Mouse (Mus musculus) CH12.LX (cell line): ENCODE results near the gene Gm5431.

Source experiments
- CHD1 ChIP-seq: IDR thresholded peaks from 2 replicates; pipeline ENCODE4 v1.6.1; 2012; ENCODE audit warnings: low read depth, low read length, improper control_type of control experiment, inconsistent platforms
- CTCF ChIP-seq, 2 experiments: IDR thresholded peaks in 1 of 2; conservative IDR thresholded peaks in 1 of 2; 2 replicates each; pipeline ENCODE4 v1.5.1; 2011 to 2012; ENCODE audit warnings: low read depth in 2 of 2, low read length in 2 of 2, improper control_type of control experiment in 1 of 2, inconsistent platforms in 1 of 2, mild to moderate bottlenecking in 1 of 2, moderate library complexity in 1 of 2
- MXI1 ChIP-seq: IDR thresholded peaks from 2 replicates; pipeline ENCODE4 v1.6.1; 2011; ENCODE audit warnings: mild to moderate bottlenecking, low read depth, low read length, improper control_type of control experiment
- POLR2A ChIP-seq: IDR thresholded peaks from 2 replicates; pipeline ENCODE4 v1.6.1; 2011; ENCODE audit warnings: low read depth, mild to moderate bottlenecking, improper control_type of control experiment, low read length
- RAD21 ChIP-seq: IDR thresholded peaks from 2 replicates; pipeline ENCODE4 v1.6.1; 2011; ENCODE audit warnings: low read depth, mild to moderate bottlenecking, low read length, improper control_type of control experiment, moderate library complexity
- USF1 ChIP-seq: IDR thresholded peaks from 2 replicates; pipeline ENCODE4 v1.6.1; 2014; ENCODE audit warnings: low read depth, mild to moderate bottlenecking, inconsistent platforms, low read length, improper control_type of control experiment

DNA sequence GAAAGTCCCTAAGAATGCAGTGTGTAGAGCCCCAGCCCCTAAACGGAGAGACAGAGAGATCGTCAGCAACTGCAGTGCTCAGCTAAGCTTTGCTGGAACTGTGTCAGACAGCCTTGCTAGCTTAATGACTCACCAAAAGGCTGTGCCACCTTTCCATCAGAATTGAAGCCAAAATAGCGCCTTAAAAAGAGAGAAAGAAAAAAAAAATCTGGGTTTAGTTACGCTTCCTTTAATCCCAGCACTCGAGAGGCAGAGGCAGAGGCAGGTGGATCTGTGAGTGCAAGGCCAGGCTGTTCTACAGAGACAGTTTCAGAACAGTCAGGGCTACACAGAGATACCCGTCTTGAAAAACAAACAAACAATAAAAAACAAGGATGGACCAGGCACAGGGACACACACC is 57.7 kb downstream of the Gm5431 start:
- TF ChIP-seq USF1 (no peak), POLR2A (no peak), CTCF (conservative IDR thresholded peaks at IDR 0.05 in 1 of 2, IDR thresholded peaks at IDR 0.05 in 1 of 2; ENCODE audit: low read depth in 2 of 2, low read length in 2 of 2) (no peak), CHD1 (no peak), MXI1 (no peak), RAD21 (no peak)
